Mouse (Mus musculus): ENCODE results near the gene Lama2. TPM values are rescaled to one million over a fixed set of nuclear protein-coding genes. Genes with fewer than 3 reads are reported as not detected.
"Not testable (repeated sequence)": the region's sequence is repeated elsewhere in the genome, so short reads cannot be mapped to it uniquely, and the experiment has no call there.

The Lama2 gene
- polyA plus RNA-seq, 1 experiment, result 24.2 TPM

GRCm38 (mm10) chr10:26973575-26973974 lies 646.0 kb downstream of the Lama2 start:
- H3K4me3 ChIP-seq (ENCODE audit: insufficient read depth, low read length), result no peak overlapping the region
- H3K27ac ChIP-seq (ENCODE audit: insufficient read depth, low read length), result no peak overlapping the region
- TF ChIP-seq CTCF (IDR thresholded peaks at IDR 0.05; ENCODE audit: borderline replicate concordance, insufficient read depth, low read length) (no peak), POLR2A (IDR thresholded peaks at IDR 0.05; ENCODE audit: low read depth, low read length) (no peak)
- no peaks in the 10 kb centered on the region for H3K4me1 ChIP-seq (ENCODE audit: control insufficient read depth, insufficient read depth, low read length)

GRCm38 (mm10) chr10:26958513-26958912 lies 661.0 kb downstream of the Lama2 start:
- Histone ChIP-seq H3K27ac (ENCODE audit: insufficient read depth, low read length) (no peak overlapping the region), H3K4me1 (ENCODE audit: control insufficient read depth, insufficient read depth, low read length) (peaks cover 2% of the 10 kb centered on the region; the same call in 1 of the 2 replicates), H3K4me3 (ENCODE audit: insufficient read depth, low read length) (no peak overlapping the region)
- no peak for TF ChIP-seq POLR2A (IDR thresholded peaks at IDR 0.05; ENCODE audit: low read depth, low read length)
- no peak for TF ChIP-seq CTCF (IDR thresholded peaks at IDR 0.05; ENCODE audit: borderline replicate concordance, insufficient read depth, low read length)

- no peak overlapping the region for H3K27ac ChIP-seq (ENCODE audit: insufficient read depth, low read length)
- no peaks in the 10 kb centered on the region for H3K4me1 ChIP-seq (ENCODE audit: control insufficient read depth, insufficient read depth, low read length)
- no peak overlapping the region for H3K4me3 ChIP-seq (ENCODE audit: insufficient read depth, low read length)
- TF ChIP-seq CTCF (IDR thresholded peaks at IDR 0.05; ENCODE audit: borderline replicate concordance, insufficient read depth, low read length), result no peak
- TF ChIP-seq POLR2A (IDR thresholded peaks at IDR 0.05; ENCODE audit: low read depth, low read length), result no peak
Observed at GRCm38 (mm10) chr10:26950448-26950847, 669.1 kb downstream of the Lama2 start.

GRCm38 (mm10) chr10:26949667-26950066 lies 669.9 kb downstream of the Lama2 start:
- no peak for TF ChIP-seq POLR2A (IDR thresholded peaks at IDR 0.05; ENCODE audit: low read depth, low read length)
- no peak for TF ChIP-seq CTCF (IDR thresholded peaks at IDR 0.05; ENCODE audit: borderline replicate concordance, insufficient read depth, low read length)
- Histone ChIP-seq H3K4me1 (ENCODE audit: control insufficient read depth, insufficient read depth, low read length) (no peaks in the 10 kb centered on the region), H3K4me3 (ENCODE audit: insufficient read depth, low read length) (no peak overlapping the region), H3K27ac (ENCODE audit: insufficient read depth, low read length) (no peak overlapping the region)

- Histone ChIP-seq H3K4me1 (ENCODE audit: control insufficient read depth, insufficient read depth, low read length) (no peaks in the 10 kb centered on the region), H3K27ac (ENCODE audit: insufficient read depth, low read length) (no peak overlapping the region), H3K4me3 (ENCODE audit: insufficient read depth, low read length) (no peak overlapping the region)
- no peak for TF ChIP-seq POLR2A (IDR thresholded peaks at IDR 0.05; ENCODE audit: low read depth, low read length)
- TF ChIP-seq CTCF (IDR thresholded peaks at IDR 0.05; ENCODE audit: borderline replicate concordance, insufficient read depth, low read length), result no peak
Observed at GRCm38 (mm10) chr10:26948331-26948730, 671.2 kb downstream of the Lama2 start.

- Histone ChIP-seq H3K4me3 (ENCODE audit: insufficient read depth, low read length) (no peak overlapping the region), H3K27ac (ENCODE audit: insufficient read depth, low read length) (no peak overlapping the region), H3K4me1 (ENCODE audit: control insufficient read depth, insufficient read depth, low read length) (no peaks in the 10 kb centered on the region)
- TF ChIP-seq CTCF (IDR thresholded peaks at IDR 0.05; ENCODE audit: borderline replicate concordance, insufficient read depth, low read length), result no peak
- no peak for TF ChIP-seq POLR2A (IDR thresholded peaks at IDR 0.05; ENCODE audit: low read depth, low read length)
Observed at GRCm38 (mm10) chr10:26939549-26939948, 680.0 kb downstream of the Lama2 start.

GRCm38 (mm10) chr10:26938464-26938863 lies 681.1 kb downstream of the Lama2 start:
- H3K27ac ChIP-seq (ENCODE audit: insufficient read depth, low read length); H3K4me1 ChIP-seq (ENCODE audit: control insufficient read depth, insufficient read depth, low read length); H3K4me3 ChIP-seq (ENCODE audit: insufficient read depth, low read length): not testable (repeated sequence)

GRCm38 (mm10) chr10:26936056-26936455 lies 683.5 kb downstream of the Lama2 start:
- not testable (repeated sequence) for H3K4me1 ChIP-seq (ENCODE audit: control insufficient read depth, insufficient read depth, low read length); H3K4me3 ChIP-seq (ENCODE audit: insufficient read depth, low read length); H3K27ac ChIP-seq (ENCODE audit: insufficient read depth, low read length)
